Mouse (Mus musculus): ENCODE results near the gene Slc8a3.

DNA sequence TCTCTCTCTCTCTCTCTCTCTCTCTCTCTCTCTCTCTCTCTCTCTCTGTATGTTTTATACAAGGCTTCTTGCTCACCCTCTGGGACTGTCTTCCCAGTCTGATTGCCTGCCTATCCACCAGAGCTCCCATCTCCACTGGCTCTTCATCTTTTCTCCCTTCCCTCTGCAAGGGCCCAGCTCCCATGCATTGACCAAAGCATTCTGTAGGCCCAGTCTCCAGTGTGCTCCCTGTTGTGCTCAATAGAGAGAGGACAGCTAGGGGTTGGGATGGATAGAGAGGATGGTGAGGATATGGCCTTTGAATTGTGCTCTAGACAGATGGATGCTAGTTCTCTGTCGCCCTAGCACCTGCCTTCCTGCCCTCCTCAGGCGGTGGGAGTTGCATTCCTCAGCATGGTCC lies 109.7 kb downstream of the Slc8a3 start:
- TF ChIP-seq POLR2A (IDR thresholded peaks at IDR 0.05; ENCODE audit: low read depth, low read length): no peak
- no peak for TF ChIP-seq CTCF (IDR thresholded peaks at IDR 0.05; ENCODE audit: extremely low read depth, insufficient read length, insufficient replicate concordance, low read depth, low read length)
